Mouse (Mus musculus): ENCODE measurements around the gene Hspa12b. TPM values are rescaled to one million over a fixed set of nuclear protein-coding genes. Genes with fewer than 3 reads are reported as not detected.
A peak's percentile ranks its signal among the peaks of the same experiment; 100 is the strongest.

The Hspa12b gene
- total and polyA plus RNA-seq, 3 experiments: 0.98 to 2.9 (median 2.2) TPM

- H3K27me3 ChIP-seq (ENCODE audit: insufficient read depth, low read length): peaks cover 21% of the 10 kb centered on the region; the same call in 1 of the 2 replicates
- H3K4me3 ChIP-seq (ENCODE audit: low read depth, low read length): peak within 1 kb of the TSS; percentile 83
- no peak for TF ChIP-seq CTCF (IDR thresholded peaks at IDR 0.05; ENCODE audit: low read depth, low read length)
- no peak for TF ChIP-seq GATA1 (IDR thresholded peaks at IDR 0.05; ENCODE audit: borderline replicate concordance, low read length)
- TF ChIP-seq GATA2 (IDR thresholded peaks at IDR 0.05; ENCODE audit: borderline replicate concordance, low read depth, low read length): no peak
- no peak for TF ChIP-seq POLR2AphosphoS5 (IDR thresholded peaks at IDR 0.05; ENCODE audit: insufficient replicate concordance, low read depth, low read length)
- TF ChIP-seq TAL1 (conservative IDR thresholded peaks at IDR 0.05; ENCODE audit: low read depth, low read length): no peak
- peaks cover 41% of the 10 kb centered on the region for H3K4me1 ChIP-seq (ENCODE audit: insufficient read depth, low read depth, low read length)
- H3K36me3 ChIP-seq (replicated peaks): peaks cover 35% of the 10 kb centered on the region
- DNase-seq (ENCODE audit: low spot score) (peak; percentile 76), ATAC-seq (ENCODE audit: extremely low read depth, insufficient number of reproducible peaks, low FRiP score, poor library complexity, severe bottlenecking) (peak; percentile 34; the same call in 1 of the 2 replicates)
- H3K9me3 ChIP-seq (replicated peaks): no peaks in the 10 kb centered on the region
Measured at GRCm38 (mm10) chr2:131179990-131180587, 53.0 kb downstream of the Hspa12b start, which contains the start of gene Cenpb. Gene Cenpb, minus strand, starts transcription at chr2:131180067.

GRCm38 (mm10) chr2:131186343-131186742, 59.3 kb downstream of the Hspa12b start:
- H3K4me3 ChIP-seq (ENCODE audit: low read depth, low read length): peak overlapping the region; percentile 78
- no peaks in the 10 kb centered on the region for H3K9me3 ChIP-seq (replicated peaks)
- DNase-seq (ENCODE audit: low spot score): no peak
- peaks cover 13% of the 10 kb centered on the region for H3K36me3 ChIP-seq (replicated peaks)
- peaks cover 50% of the 10 kb centered on the region for H3K4me1 ChIP-seq (ENCODE audit: insufficient read depth, low read depth, low read length)
- no peak for ATAC-seq (ENCODE audit: extremely low read depth, insufficient number of reproducible peaks, low FRiP score, poor library complexity, severe bottlenecking)
- H3K27me3 ChIP-seq (ENCODE audit: insufficient read depth, low read length): peaks cover 6% of the 10 kb centered on the region; the same call in 1 of the 2 replicates
- no peak for TF ChIP-seq POLR2AphosphoS5 (IDR thresholded peaks at IDR 0.05; ENCODE audit: insufficient replicate concordance, low read depth, low read length)
- TF ChIP-seq CTCF (IDR thresholded peaks at IDR 0.05; ENCODE audit: low read depth, low read length): no peak
- TF ChIP-seq GATA2 (IDR thresholded peaks at IDR 0.05; ENCODE audit: borderline replicate concordance, low read depth, low read length): no peak
- TF ChIP-seq GATA1 (IDR thresholded peaks at IDR 0.05; ENCODE audit: borderline replicate concordance, low read length): no peak
- no peak for TF ChIP-seq TAL1 (conservative IDR thresholded peaks at IDR 0.05; ENCODE audit: low read depth, low read length)

GRCm38 (mm10) chr2:131186771-131187601, 59.9 kb downstream of the Hspa12b start, which contains the start of the genes Cdc25b and Spef1:
Gene Cdc25b, plus strand, starts transcription at chr2:131186949.
Gene Spef1, minus strand, starts transcription at chr2:131187282.
- Histone ChIP-seq H3K27me3 (ENCODE audit: insufficient read depth, low read length) (peaks cover 6% of the 10 kb centered on the region; the same call in 1 of the 2 replicates), H3K9me3 (replicated peaks) (no peaks in the 10 kb centered on the region), H3K36me3 (replicated peaks) (peaks cover 19% of the 10 kb centered on the region), H3K4me1 (ENCODE audit: insufficient read depth, low read depth, low read length) (peaks cover 50% of the 10 kb centered on the region), H3K4me3 (ENCODE audit: low read depth, low read length) (peak within 1 kb of the TSS; percentile 78)
- peak; percentile 72 for ATAC-seq (ENCODE audit: extremely low read depth, insufficient number of reproducible peaks, low FRiP score, poor library complexity, severe bottlenecking)
- TF ChIP-seq TAL1 (conservative IDR thresholded peaks at IDR 0.05; ENCODE audit: low read depth, low read length) (no peak), GATA2 (IDR thresholded peaks at IDR 0.05; ENCODE audit: borderline replicate concordance, low read depth, low read length) (no peak), POLR2AphosphoS5 (IDR thresholded peaks at IDR 0.05; ENCODE audit: insufficient replicate concordance, low read depth, low read length) (no peak), CTCF (IDR thresholded peaks at IDR 0.05; ENCODE audit: low read depth, low read length) (no peak), GATA1 (IDR thresholded peaks at IDR 0.05; ENCODE audit: borderline replicate concordance, low read length) (no peak)
- peak; percentile 88 for DNase-seq (ENCODE audit: low spot score)

- ATAC-seq (ENCODE audit: extremely low read depth, insufficient number of reproducible peaks, low FRiP score, poor library complexity, severe bottlenecking) (no peak), DNase-seq (ENCODE audit: low spot score) (no peak)
- H3K4me3 ChIP-seq (ENCODE audit: low read depth, low read length): peak overlapping the region; percentile 78
- H3K27me3 ChIP-seq (ENCODE audit: insufficient read depth, low read length): peaks cover 6% of the 10 kb centered on the region; the same call in 1 of the 2 replicates
- TF ChIP-seq CTCF (IDR thresholded peaks at IDR 0.05; ENCODE audit: low read depth, low read length): no peak
- no peak for TF ChIP-seq POLR2AphosphoS5 (IDR thresholded peaks at IDR 0.05; ENCODE audit: insufficient replicate concordance, low read depth, low read length)
- TF ChIP-seq GATA1 (IDR thresholded peaks at IDR 0.05; ENCODE audit: borderline replicate concordance, low read length): no peak
- no peak for TF ChIP-seq TAL1 (conservative IDR thresholded peaks at IDR 0.05; ENCODE audit: low read depth, low read length)
- TF ChIP-seq GATA2 (IDR thresholded peaks at IDR 0.05; ENCODE audit: borderline replicate concordance, low read depth, low read length): no peak
- no peaks in the 10 kb centered on the region for H3K9me3 ChIP-seq (replicated peaks)
- peaks cover 50% of the 10 kb centered on the region for H3K4me1 ChIP-seq (ENCODE audit: insufficient read depth, low read depth, low read length)
- H3K36me3 ChIP-seq (replicated peaks): peaks cover 21% of the 10 kb centered on the region
Measured at GRCm38 (mm10) chr2:131187602-131187922, 60.5 kb downstream of the Hspa12b start.

GRCm38 (mm10) chr2:131188311-131188710, 61.2 kb downstream of the Hspa12b start:
- no peak overlapping the region for H3K4me3 ChIP-seq (ENCODE audit: low read depth, low read length)
- ATAC-seq (ENCODE audit: extremely low read depth, insufficient number of reproducible peaks, low FRiP score, poor library complexity, severe bottlenecking): no peak
- peaks cover 50% of the 10 kb centered on the region for H3K4me1 ChIP-seq (ENCODE audit: insufficient read depth, low read depth, low read length)
- no peaks in the 10 kb centered on the region for H3K9me3 ChIP-seq (replicated peaks)
- peaks cover 6% of the 10 kb centered on the region; the same call in 1 of the 2 replicates for H3K27me3 ChIP-seq (ENCODE audit: insufficient read depth, low read length)
- peaks cover 28% of the 10 kb centered on the region for H3K36me3 ChIP-seq (replicated peaks)
- DNase-seq (ENCODE audit: low spot score): no peak
- TF ChIP-seq POLR2AphosphoS5 (IDR thresholded peaks at IDR 0.05; ENCODE audit: insufficient replicate concordance, low read depth, low read length): no peak
- no peak for TF ChIP-seq CTCF (IDR thresholded peaks at IDR 0.05; ENCODE audit: low read depth, low read length)
- no peak for TF ChIP-seq GATA1 (IDR thresholded peaks at IDR 0.05; ENCODE audit: borderline replicate concordance, low read length)
- no peak for TF ChIP-seq GATA2 (IDR thresholded peaks at IDR 0.05; ENCODE audit: borderline replicate concordance, low read depth, low read length)
- no peak for TF ChIP-seq TAL1 (conservative IDR thresholded peaks at IDR 0.05; ENCODE audit: low read depth, low read length)

All from G1E (cell line).